Mouse (Mus musculus) erythroblast, embryonic 14.5 days (primary cell): ENCODE measurements around the gene Il15. TPM values are rescaled to one million over a fixed set of nuclear protein-coding genes. Genes with fewer than 3 reads are reported as not detected.

Experiments
- H3K27me3 ChIP-seq: 2 replicates; pipeline ENCODE4 v1.6.1; 2012; ENCODE audit warnings: inconsistent platforms; ENCODE audit not compliant: control insufficient read depth
- H3K36me3 ChIP-seq: 2 replicates; pipeline ENCODE4 v1.6.1; 2012; ENCODE audit warnings: mild to moderate bottlenecking, inconsistent platforms; ENCODE audit not compliant: control insufficient read depth
- H3K4me1 ChIP-seq: 2 replicates; pipeline ENCODE4 v1.6.1; 2012; ENCODE audit warnings: inconsistent platforms; ENCODE audit not compliant: control insufficient read depth
- H3K4me3 ChIP-seq: replicated peaks from 2 replicates; pipeline ENCODE3; 2012; ENCODE audit warnings: moderate library complexity, mild to moderate bottlenecking, inconsistent platforms
- H3K9me3 ChIP-seq: 2 replicates; pipeline ENCODE4 v1.6.1; 2012; ENCODE audit warnings: low read length, inconsistent platforms, mixed read lengths; ENCODE audit not compliant: control insufficient read depth
- GATA1 ChIP-seq: IDR thresholded peaks from 2 replicates; pipeline ENCODE4 v1.6.1; 2012; ENCODE audit warnings: low read length, inconsistent platforms, mixed read lengths
- TAL1 ChIP-seq: IDR thresholded peaks from 3 replicates; pipeline ENCODE4 v1.6.1; 2012; ENCODE audit warnings: low read length, inconsistent platforms, mixed read lengths
- polyA plus RNA-seq: library from polyadenylated mRNA; stranded (reverse); fragments of >175 nt; gene quantifications from 2 replicates; pipeline ENCODE4 v1.2.3, GENCODE M21; 2012

Gene Il15
- polyA plus RNA-seq, 1 experiment = not detected

GRCm38 (mm10) chr8:82374470-82374869 lies 28.6 kb downstream of the Il15 start:
- H3K9me3 ChIP-seq = no peaks in the 10 kb centered on the region

GRCm38 (mm10) chr8:82372846-82373245 lies 30.2 kb downstream of the Il15 start:
- TF ChIP-seq GATA1 = no peak
- no peak for TF ChIP-seq TAL1
- no peaks in the 10 kb centered on the region for H3K27me3 ChIP-seq
- no peaks in the 10 kb centered on the region for H3K4me1 ChIP-seq
- no peaks in the 10 kb centered on the region for H3K36me3 ChIP-seq
- no peaks in the 10 kb centered on the region for H3K9me3 ChIP-seq
- no peak overlapping the region for H3K4me3 ChIP-seq

More at GRCm38 (mm10) chr8:82374470-82374869, 28.6 kb downstream of the Il15 start:
- Histone ChIP-seq H3K4me3 (no peak overlapping the region), H3K4me1 (no peaks in the 10 kb centered on the region), H3K36me3 (no peaks in the 10 kb centered on the region), H3K27me3 (no peaks in the 10 kb centered on the region)
- TF ChIP-seq GATA1 (no peak), TAL1 (no peak)

GRCm38 (mm10) chr8:82370657-82371056 lies 32.4 kb downstream of the Il15 start:
- Histone ChIP-seq H3K4me1 (no peaks in the 10 kb centered on the region), H3K9me3 (no peaks in the 10 kb centered on the region)

GRCm38 (mm10) chr8:82361061-82361460 lies 42.0 kb downstream of the Il15 start:
- no peaks in the 10 kb centered on the region for H3K9me3 ChIP-seq
- no peaks in the 10 kb centered on the region for H3K27me3 ChIP-seq
- H3K4me3 ChIP-seq = no peak overlapping the region
- no peaks in the 10 kb centered on the region for H3K4me1 ChIP-seq
- no peaks in the 10 kb centered on the region for H3K36me3 ChIP-seq
- TF ChIP-seq GATA1 (no peak), TAL1 (no peak)

More at GRCm38 (mm10) chr8:82370657-82371056, 32.4 kb downstream of the Il15 start:
- Histone ChIP-seq H3K4me3 (no peak overlapping the region), H3K27me3 (no peaks in the 10 kb centered on the region), H3K36me3 (no peaks in the 10 kb centered on the region)
- TF ChIP-seq TAL1 = no peak
- no peak for TF ChIP-seq GATA1

- Histone ChIP-seq H3K4me3 (no peak overlapping the region), H3K4me1 (no peaks in the 10 kb centered on the region), H3K27me3 (no peaks in the 10 kb centered on the region), H3K9me3 (no peaks in the 10 kb centered on the region), H3K36me3 (no peaks in the 10 kb centered on the region)
- TF ChIP-seq TAL1 (no peak), GATA1 (no peak)
These were observed 46.9 kb downstream of the Il15 start for GRCm38 (mm10) chr8:82356091-82356490.

- no peaks in the 10 kb centered on the region for H3K36me3 ChIP-seq
- no peaks in the 10 kb centered on the region for H3K4me1 ChIP-seq
- no peak overlapping the region for H3K4me3 ChIP-seq
- no peaks in the 10 kb centered on the region for H3K27me3 ChIP-seq
- H3K9me3 ChIP-seq = no peaks in the 10 kb centered on the region
- TF ChIP-seq GATA1 = no peak
- TF ChIP-seq TAL1 = no peak
These were observed 51.6 kb downstream of the Il15 start for GRCm38 (mm10) chr8:82351268-82351943.

GRCm38 (mm10) chr8:82349299-82349698 lies 53.7 kb downstream of the Il15 start:
- H3K9me3 ChIP-seq = no peaks in the 10 kb centered on the region
- no peaks in the 10 kb centered on the region for H3K4me1 ChIP-seq
- H3K27me3 ChIP-seq = no peaks in the 10 kb centered on the region
- H3K4me3 ChIP-seq = no peak overlapping the region
- TF ChIP-seq TAL1 (no peak), GATA1 (no peak)
- no peaks in the 10 kb centered on the region for H3K36me3 ChIP-seq

- Histone ChIP-seq H3K36me3 (no peaks in the 10 kb centered on the region), H3K4me3 (no peak overlapping the region), H3K4me1 (no peaks in the 10 kb centered on the region), H3K9me3 (no peaks in the 10 kb centered on the region), H3K27me3 (no peaks in the 10 kb centered on the region)
- no peak for TF ChIP-seq GATA1
- no peak for TF ChIP-seq TAL1
These were observed 56.5 kb downstream of the Il15 start for GRCm38 (mm10) chr8:82346485-82346884.

GRCm38 (mm10) chr8:82331675-82332234 lies 71.3 kb downstream of the Il15 start:
- no peaks in the 10 kb centered on the region for H3K36me3 ChIP-seq
- H3K4me3 ChIP-seq = no peak overlapping the region
- H3K4me1 ChIP-seq = no peaks in the 10 kb centered on the region
- H3K27me3 ChIP-seq = no peaks in the 10 kb centered on the region
- no peaks in the 10 kb centered on the region for H3K9me3 ChIP-seq
- TF ChIP-seq TAL1 = no peak
